Mouse (Mus musculus) heart, adult 2 months (tissue): Measurements from ENCODE around the gene Bpifa5.

Source experiments
- CTCF ChIP-seq: fragments of 200-600 bp; IDR thresholded peaks from 2 replicates; pipeline ENCODE4 v1.8.1; 2022; ENCODE audit warnings: antibody characterized with exemption, mild to moderate bottlenecking, moderate library complexity
- EP300 ChIP-seq: fragments of 200-500 bp; IDR thresholded peaks from 2 replicates; pipeline ENCODE4 v1.6.1; 2011; ENCODE audit warnings: low read depth, low read length, control low read depth; ENCODE audit not compliant: insufficient read depth
- POLR2A ChIP-seq: fragments of 200-500 bp; IDR thresholded peaks from 2 replicates; pipeline ENCODE4 v1.6.1; 2011; ENCODE audit warnings: mild to moderate bottlenecking, low read depth, low read length, control low read depth; ENCODE audit not compliant: insufficient read depth

DNA sequence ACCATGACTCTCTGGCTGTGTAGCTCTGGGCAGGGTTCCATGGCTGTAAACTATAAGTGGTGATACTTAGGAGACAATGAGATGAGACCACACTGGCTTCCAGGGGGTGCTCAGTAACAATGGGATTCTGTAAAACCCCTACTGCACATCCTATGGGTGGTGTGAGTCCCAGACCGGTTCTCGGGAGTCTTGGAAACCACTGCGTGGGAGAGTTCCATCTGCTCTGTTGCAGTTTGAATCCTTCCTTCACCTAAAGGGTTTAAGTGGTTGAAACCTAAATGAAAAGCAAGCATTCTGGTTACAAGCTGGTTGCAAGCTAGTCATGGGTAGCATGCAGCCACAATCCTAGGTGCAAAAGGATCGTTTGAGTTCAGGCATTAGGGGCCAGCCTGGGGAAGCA is 49.5 kb downstream of the Bpifa5 start:
- TF ChIP-seq CTCF (no peak), POLR2A (no peak), EP300 (no peak)
